Mouse (Mus musculus): ENCODE results near the gene Ubac2. TPM values are rescaled to one million over a fixed set of nuclear protein-coding genes. Genes with fewer than 3 reads are reported as not detected.
"Not testable (repeated sequence)": the region's sequence is repeated elsewhere in the genome, so short reads cannot be mapped to it uniquely, and the experiment has no call there.

Ubac2 gene
- polyA plus RNA-seq, 1 experiment from 2014 or later = 78.2 TPM

DNA sequence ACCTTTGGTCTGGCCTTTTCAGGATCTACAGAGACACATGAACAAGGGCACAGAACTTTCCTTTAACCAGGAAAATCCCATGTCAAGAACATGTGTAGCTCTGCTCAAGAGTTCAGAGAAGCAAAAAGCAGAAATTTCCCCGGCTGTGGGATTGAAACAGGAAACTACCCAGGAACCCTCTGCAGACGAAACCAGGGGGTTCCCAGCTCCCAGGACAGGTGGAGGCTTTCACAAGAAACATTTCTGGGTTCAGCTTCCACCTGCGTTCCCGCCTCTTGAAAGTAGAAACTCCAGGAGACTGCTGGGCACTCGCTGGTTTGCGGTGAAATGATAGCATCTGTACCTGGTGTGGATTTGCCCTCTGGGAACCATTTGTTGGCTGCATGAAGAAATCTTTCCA lies 178.5 kb downstream of the Ubac2 start:
- no peak overlapping the region for H3K27ac ChIP-seq (ENCODE audit: low read depth, low read length)
- H3K27me3 ChIP-seq (ENCODE audit: control insufficient read depth, insufficient read depth, low read length) = no peaks in the 10 kb centered on the region
- WGBS = 75% methylated on average over 6 of the region's 6 CpGs
- no peaks in the 10 kb centered on the region for H3K36me3 ChIP-seq (ENCODE audit: control insufficient read depth, insufficient read depth, low read length)
- H3K9ac ChIP-seq (ENCODE audit: low read depth, low read length) = no peak overlapping the region
- no peaks in the 10 kb centered on the region for H3K4me1 ChIP-seq (ENCODE audit: control insufficient read depth, insufficient read depth, low read length)
- H3K4me3 ChIP-seq (ENCODE audit: low read length) = no peak overlapping the region
- H3K4me2 ChIP-seq (replicated peaks; ENCODE audit: low read depth, low read length) = no peak overlapping the region
- no peaks in the 10 kb centered on the region for H3K9me3 ChIP-seq (ENCODE audit: control insufficient read depth, low read length)
- ATAC-seq (ENCODE audit: low FRiP score, low TSS enrichment) = no peak

DNA sequence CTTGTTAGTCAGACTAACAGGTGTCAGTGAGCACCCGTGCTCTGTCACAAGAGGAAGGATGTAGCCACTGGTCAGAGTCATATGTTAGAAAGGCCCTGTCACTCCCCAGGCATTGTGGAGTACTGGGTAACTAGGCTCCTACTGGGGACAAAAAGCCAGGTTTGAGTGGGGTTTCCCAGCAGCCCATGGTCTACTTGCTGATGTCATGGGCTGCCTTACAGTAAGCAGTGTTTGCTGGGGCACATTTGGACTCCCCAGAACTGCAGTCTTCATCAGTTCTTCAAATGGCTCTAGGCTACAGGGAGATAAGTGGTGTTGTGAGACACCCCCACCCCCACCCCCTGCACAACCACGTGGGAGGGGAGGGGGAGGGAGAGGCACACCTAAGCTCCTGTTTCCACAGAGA lies 179.5 kb downstream of the Ubac2 start:
- H3K9ac ChIP-seq (ENCODE audit: low read depth, low read length) = no peak overlapping the region
- ATAC-seq (ENCODE audit: low FRiP score, low TSS enrichment) = no peak
- no peaks in the 10 kb centered on the region for H3K36me3 ChIP-seq (ENCODE audit: control insufficient read depth, insufficient read depth, low read length)
- 39% methylated on average over 2 of the region's 2 CpGs for WGBS
- no peak overlapping the region for H3K27ac ChIP-seq (ENCODE audit: low read depth, low read length)
- H3K27me3 ChIP-seq (ENCODE audit: control insufficient read depth, insufficient read depth, low read length) = no peaks in the 10 kb centered on the region
- H3K4me1 ChIP-seq (ENCODE audit: control insufficient read depth, insufficient read depth, low read length) = no peaks in the 10 kb centered on the region
- H3K4me2 ChIP-seq (replicated peaks; ENCODE audit: low read depth, low read length) = no peak overlapping the region
- H3K4me3 ChIP-seq (ENCODE audit: low read length) = no peak overlapping the region
- no peaks in the 10 kb centered on the region for H3K9me3 ChIP-seq (ENCODE audit: control insufficient read depth, low read length)

DNA sequence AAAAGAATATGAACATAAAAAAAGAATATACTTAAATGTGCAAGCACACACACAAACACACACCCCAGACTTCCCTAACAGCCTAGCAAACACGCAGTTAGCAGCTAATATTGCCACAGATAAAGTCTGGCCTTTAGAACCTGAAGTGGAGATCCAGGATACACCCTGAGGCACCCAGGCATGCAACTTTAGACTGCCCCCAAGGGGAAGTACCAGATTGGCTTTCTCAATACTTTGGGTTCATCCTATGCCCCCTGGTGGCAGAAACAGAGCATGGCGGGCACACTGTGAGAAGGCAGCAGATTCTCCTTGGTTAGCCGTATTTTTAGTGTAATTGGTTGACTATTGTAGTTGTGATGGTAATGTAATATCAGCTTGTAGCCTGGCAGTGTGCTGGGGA lies 182.2 kb downstream of the Ubac2 start:
- H3K9ac ChIP-seq (ENCODE audit: low read depth, low read length) = no peak overlapping the region
- H3K9me3 ChIP-seq (ENCODE audit: control insufficient read depth, low read length) = no peaks in the 10 kb centered on the region
- H3K27ac ChIP-seq (ENCODE audit: low read depth, low read length) = no peak overlapping the region
- WGBS = 6% methylated on average over 3 of the region's 3 CpGs
- H3K4me3 ChIP-seq (ENCODE audit: low read length) = no peak overlapping the region
- no peak overlapping the region for H3K4me2 ChIP-seq (replicated peaks; ENCODE audit: low read depth, low read length)
- ATAC-seq (ENCODE audit: low FRiP score, low TSS enrichment) = peak; percentile 73
- no peaks in the 10 kb centered on the region for H3K27me3 ChIP-seq (ENCODE audit: control insufficient read depth, insufficient read depth, low read length)
- no peaks in the 10 kb centered on the region for H3K4me1 ChIP-seq (ENCODE audit: control insufficient read depth, insufficient read depth, low read length)
- no peaks in the 10 kb centered on the region for H3K36me3 ChIP-seq (ENCODE audit: control insufficient read depth, insufficient read depth, low read length)

DNA sequence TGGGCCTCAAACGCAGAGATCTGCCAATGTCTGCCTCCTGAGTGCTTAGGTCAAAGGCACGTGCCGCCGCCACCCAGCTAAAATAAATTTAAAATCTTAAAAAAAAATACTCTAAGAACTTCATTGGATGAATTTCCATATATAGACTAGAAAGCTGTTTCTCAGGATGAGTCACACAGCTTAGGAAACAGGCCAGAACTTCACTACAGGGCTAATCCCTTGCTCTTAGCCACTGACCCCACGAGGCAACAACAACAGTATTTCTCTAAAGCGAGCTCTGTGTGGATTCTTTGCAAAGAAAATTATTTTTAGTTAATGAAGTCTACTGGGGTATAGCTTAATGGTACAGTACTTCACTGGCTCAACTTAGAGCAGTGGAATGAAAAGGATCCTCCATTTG lies 183.0 kb downstream of the Ubac2 start:
- H3K4me3 ChIP-seq (ENCODE audit: low read length) = no peak overlapping the region
- ATAC-seq (ENCODE audit: low FRiP score, low TSS enrichment) = no peak
- H3K9me3 ChIP-seq (ENCODE audit: control insufficient read depth, low read length) = no peaks in the 10 kb centered on the region
- no peaks in the 10 kb centered on the region for H3K4me1 ChIP-seq (ENCODE audit: control insufficient read depth, insufficient read depth, low read length)
- H3K4me2 ChIP-seq (replicated peaks; ENCODE audit: low read depth, low read length) = no peak overlapping the region
- no peaks in the 10 kb centered on the region for H3K27me3 ChIP-seq (ENCODE audit: control insufficient read depth, insufficient read depth, low read length)
- H3K36me3 ChIP-seq (ENCODE audit: control insufficient read depth, insufficient read depth, low read length) = no peaks in the 10 kb centered on the region
- no peak overlapping the region for H3K9ac ChIP-seq (ENCODE audit: low read depth, low read length)
- WGBS = 89% methylated on average over 6 of the region's 6 CpGs
- no peak overlapping the region for H3K27ac ChIP-seq (ENCODE audit: low read depth, low read length)

DNA sequence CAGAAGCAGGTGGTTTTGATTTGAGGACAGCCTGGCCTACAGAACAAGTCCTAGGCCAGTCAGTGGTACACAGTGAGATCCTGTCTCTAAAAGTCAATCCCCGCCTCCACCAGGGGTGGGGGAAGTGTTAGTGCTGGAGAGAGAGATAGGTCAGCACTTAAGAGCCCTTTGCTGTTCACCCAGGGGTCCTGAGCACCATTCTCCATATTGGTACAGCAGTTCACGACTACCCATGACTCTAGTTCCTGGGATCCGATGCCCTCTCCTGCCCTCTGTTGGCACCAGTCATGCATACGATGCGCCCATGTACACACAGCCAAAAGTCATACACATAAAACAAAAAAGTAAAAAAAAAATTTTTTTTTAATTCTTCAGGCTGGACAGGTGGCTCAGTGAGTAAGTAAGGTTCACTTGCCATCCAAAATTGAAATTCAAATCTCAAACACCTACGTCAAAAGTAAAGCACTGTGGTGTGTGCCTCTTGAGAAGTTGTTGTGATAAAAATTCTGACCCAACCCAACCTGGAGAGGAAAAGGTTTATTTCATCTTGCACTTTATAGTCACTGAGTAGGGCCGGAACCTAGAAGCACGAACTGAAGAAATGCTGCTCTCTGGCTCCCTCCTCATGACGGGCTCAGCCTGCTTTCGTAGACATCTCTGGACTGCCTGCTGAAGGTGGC lies 184.1 kb downstream of the Ubac2 start:
- WGBS = 82% methylated on average over 10 of the region's 10 CpGs
- Histone ChIP-seq H3K36me3 (ENCODE audit: control insufficient read depth, insufficient read depth, low read length) (no peaks in the 10 kb centered on the region), H3K27me3 (ENCODE audit: control insufficient read depth, insufficient read depth, low read length) (no peaks in the 10 kb centered on the region), H3K4me2 (replicated peaks; ENCODE audit: low read depth, low read length) (no peak overlapping the region), H3K27ac (ENCODE audit: low read depth, low read length) (no peak overlapping the region), H3K9ac (ENCODE audit: low read depth, low read length) (no peak overlapping the region), H3K4me1 (ENCODE audit: control insufficient read depth, insufficient read depth, low read length) (no peaks in the 10 kb centered on the region), H3K9me3 (ENCODE audit: control insufficient read depth, low read length) (no peaks in the 10 kb centered on the region), H3K4me3 (ENCODE audit: low read length) (no peak overlapping the region)
- no peak for ATAC-seq (ENCODE audit: low FRiP score, low TSS enrichment)

DNA sequence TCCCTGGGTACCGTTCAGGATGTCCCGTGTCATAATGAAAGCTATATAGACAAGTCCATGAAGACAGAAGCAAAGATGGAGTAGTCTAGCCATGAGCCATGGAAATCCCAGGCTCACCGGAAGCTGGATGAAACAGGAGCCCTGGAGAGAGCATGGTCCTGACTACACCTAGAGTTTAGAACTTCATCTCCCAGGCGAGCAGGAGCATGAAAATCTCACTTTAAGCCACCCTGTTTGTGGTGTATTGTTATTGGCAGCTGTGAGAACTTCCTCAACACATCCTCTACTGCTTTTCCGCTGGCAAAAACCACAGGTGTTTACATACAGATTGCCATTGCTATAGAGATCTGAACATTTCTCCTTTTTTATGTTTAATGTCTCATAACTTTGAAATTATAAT lies 185.2 kb downstream of the Ubac2 start:
- Histone ChIP-seq H3K4me1 (ENCODE audit: control insufficient read depth, insufficient read depth, low read length) (no peaks in the 10 kb centered on the region), H3K27ac (ENCODE audit: low read depth, low read length) (no peak overlapping the region), H3K36me3 (ENCODE audit: control insufficient read depth, insufficient read depth, low read length) (no peaks in the 10 kb centered on the region), H3K4me2 (replicated peaks; ENCODE audit: low read depth, low read length) (no peak overlapping the region), H3K9me3 (ENCODE audit: control insufficient read depth, low read length) (no peaks in the 10 kb centered on the region), H3K4me3 (ENCODE audit: low read length) (no peak overlapping the region), H3K9ac (ENCODE audit: low read depth, low read length) (no peak overlapping the region), H3K27me3 (ENCODE audit: control insufficient read depth, insufficient read depth, low read length) (no peaks in the 10 kb centered on the region)
- 87% methylated on average over 5 of the region's 5 CpGs for WGBS
- no peak for ATAC-seq (ENCODE audit: low FRiP score, low TSS enrichment)

DNA sequence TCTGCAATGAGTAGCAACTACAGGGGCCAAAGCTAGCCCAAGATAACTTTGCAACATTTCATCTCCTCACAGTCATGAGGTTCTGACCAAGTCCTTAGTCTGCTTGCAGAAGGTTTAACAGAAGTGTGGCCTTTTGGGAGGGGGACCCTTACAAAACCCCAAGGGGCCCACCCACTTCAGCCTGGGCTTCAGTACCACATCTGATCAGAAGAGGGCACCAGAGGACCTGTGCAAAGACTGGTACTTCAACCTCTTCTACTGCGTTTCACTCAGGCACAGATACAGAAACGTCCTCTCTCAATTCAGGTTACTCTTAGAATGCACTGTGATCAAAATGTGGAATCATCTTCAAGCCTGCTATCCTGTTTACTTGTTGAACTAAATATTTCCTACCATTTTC lies 186.1 kb downstream of the Ubac2 start:
- no peak overlapping the region for H3K9ac ChIP-seq (ENCODE audit: low read depth, low read length)
- 5% methylated on average over 2 of the region's 2 CpGs for WGBS
- no peaks in the 10 kb centered on the region for H3K36me3 ChIP-seq (ENCODE audit: control insufficient read depth, insufficient read depth, low read length)

DNA sequence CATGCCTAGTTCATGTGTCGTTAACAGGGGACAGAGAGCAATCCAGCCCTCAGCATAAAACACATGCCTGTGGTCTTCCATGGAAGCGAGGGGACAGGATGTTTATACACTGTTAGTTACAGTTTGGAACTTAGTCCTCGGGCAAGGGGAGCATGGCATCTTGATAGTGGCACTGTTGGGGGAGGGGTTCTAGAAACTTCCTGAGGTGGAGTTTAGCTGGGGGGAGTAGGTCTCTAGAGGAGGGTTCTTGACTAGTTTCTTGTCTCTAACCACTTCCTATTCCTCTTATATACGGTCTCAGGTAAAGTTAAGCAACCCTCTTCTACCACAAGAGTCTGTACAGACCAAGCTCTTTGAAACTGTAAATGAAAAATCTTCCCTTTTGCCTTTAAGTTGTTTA lies 187.8 kb downstream of the Ubac2 start:
- H3K36me3 ChIP-seq (ENCODE audit: control insufficient read depth, insufficient read depth, low read length) = no peaks in the 10 kb centered on the region
- 68% methylated on average over 4 of the region's 4 CpGs for WGBS
- no peak overlapping the region for H3K4me2 ChIP-seq (replicated peaks; ENCODE audit: low read depth, low read length)
- no peak overlapping the region for H3K4me3 ChIP-seq (ENCODE audit: low read length)
- ATAC-seq (ENCODE audit: low FRiP score, low TSS enrichment) = no peak
- no peak overlapping the region for H3K9ac ChIP-seq (ENCODE audit: low read depth, low read length)
- no peaks in the 10 kb centered on the region for H3K4me1 ChIP-seq (ENCODE audit: control insufficient read depth, insufficient read depth, low read length)
- no peak overlapping the region for H3K27ac ChIP-seq (ENCODE audit: low read depth, low read length)
- no peaks in the 10 kb centered on the region for H3K27me3 ChIP-seq (ENCODE audit: control insufficient read depth, insufficient read depth, low read length)
- no peaks in the 10 kb centered on the region for H3K9me3 ChIP-seq (ENCODE audit: control insufficient read depth, low read length)

More for the DNA sequence above, 186.1 kb downstream of the Ubac2 start:
- Histone ChIP-seq H3K4me3 (ENCODE audit: low read length) (no peak overlapping the region), H3K27me3 (ENCODE audit: control insufficient read depth, insufficient read depth, low read length) (no peaks in the 10 kb centered on the region), H3K4me1 (ENCODE audit: control insufficient read depth, insufficient read depth, low read length) (no peaks in the 10 kb centered on the region), H3K27ac (ENCODE audit: low read depth, low read length) (no peak overlapping the region), H3K9me3 (ENCODE audit: control insufficient read depth, low read length) (no peaks in the 10 kb centered on the region), H3K4me2 (replicated peaks; ENCODE audit: low read depth, low read length) (no peak overlapping the region)
- no peak for ATAC-seq (ENCODE audit: low FRiP score, low TSS enrichment)

DNA sequence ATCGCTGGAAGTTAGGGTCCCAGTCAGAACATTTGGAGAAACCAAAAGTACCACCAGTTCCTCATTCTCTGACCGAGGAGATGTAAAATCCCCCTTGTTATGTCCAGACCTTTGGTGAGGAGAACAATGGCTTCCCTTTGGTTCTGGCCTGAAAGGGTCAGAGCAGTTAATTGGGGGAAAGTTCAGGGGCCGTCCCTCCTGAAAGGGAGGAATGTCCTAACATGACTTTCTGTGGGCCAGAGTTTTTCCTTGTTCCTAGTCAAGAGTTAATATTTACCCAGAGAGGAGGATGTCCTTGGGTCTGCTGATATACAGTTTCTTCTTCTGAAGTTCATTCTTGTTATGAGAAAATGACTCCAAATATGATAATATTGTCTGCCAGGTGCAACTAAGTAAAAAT lies 189.6 kb downstream of the Ubac2 start:
- not testable (repeated sequence) for H3K9ac ChIP-seq (ENCODE audit: low read depth, low read length)
- 69% methylated on average over 3 of the region's 3 CpGs for WGBS

More for the DNA sequence above, 189.6 kb downstream of the Ubac2 start:
- not testable (repeated sequence) for H3K36me3 ChIP-seq (ENCODE audit: control insufficient read depth, insufficient read depth, low read length); H3K4me3 ChIP-seq (ENCODE audit: low read length); H3K4me1 ChIP-seq (ENCODE audit: control insufficient read depth, insufficient read depth, low read length); H3K27ac ChIP-seq (ENCODE audit: low read depth, low read length); H3K27me3 ChIP-seq (ENCODE audit: control insufficient read depth, insufficient read depth, low read length); H3K4me2 ChIP-seq (replicated peaks; ENCODE audit: low read depth, low read length); ATAC-seq (ENCODE audit: low FRiP score, low TSS enrichment); H3K9me3 ChIP-seq (ENCODE audit: control insufficient read depth, low read length)

All from kidney, embryonic 14.5 days (tissue).